Mouse (Mus musculus) frontal cortex, adult 2 months (tissue): ENCODE results near the gene Ccin. TPM values are rescaled to one million over a fixed set of nuclear protein-coding genes. Genes with fewer than 3 reads are reported as not detected.
A peak's percentile ranks its signal among the peaks of the same experiment; 100 is the strongest.

Experiments
- DNase-seq, 2 experiments: peaks; one replicate each; pipeline ENCODE4 v3.0.0; 2022; ENCODE audit warnings: low spot score in 1 of 2; ENCODE audit errors: extremely low spot score in 1 of 2
- polyA plus RNA-seq: library from polyadenylated mRNA; depleted of rRNA; stranded (reverse); fragments of >200 nt; gene quantifications from 2 replicates; pipeline ENCODE4 v1.2.3, GENCODE M21; 2012; rRNA removed

Gene Ccin
- polyA plus RNA-seq, 1 experiment: 0.06 TPM

DNA sequence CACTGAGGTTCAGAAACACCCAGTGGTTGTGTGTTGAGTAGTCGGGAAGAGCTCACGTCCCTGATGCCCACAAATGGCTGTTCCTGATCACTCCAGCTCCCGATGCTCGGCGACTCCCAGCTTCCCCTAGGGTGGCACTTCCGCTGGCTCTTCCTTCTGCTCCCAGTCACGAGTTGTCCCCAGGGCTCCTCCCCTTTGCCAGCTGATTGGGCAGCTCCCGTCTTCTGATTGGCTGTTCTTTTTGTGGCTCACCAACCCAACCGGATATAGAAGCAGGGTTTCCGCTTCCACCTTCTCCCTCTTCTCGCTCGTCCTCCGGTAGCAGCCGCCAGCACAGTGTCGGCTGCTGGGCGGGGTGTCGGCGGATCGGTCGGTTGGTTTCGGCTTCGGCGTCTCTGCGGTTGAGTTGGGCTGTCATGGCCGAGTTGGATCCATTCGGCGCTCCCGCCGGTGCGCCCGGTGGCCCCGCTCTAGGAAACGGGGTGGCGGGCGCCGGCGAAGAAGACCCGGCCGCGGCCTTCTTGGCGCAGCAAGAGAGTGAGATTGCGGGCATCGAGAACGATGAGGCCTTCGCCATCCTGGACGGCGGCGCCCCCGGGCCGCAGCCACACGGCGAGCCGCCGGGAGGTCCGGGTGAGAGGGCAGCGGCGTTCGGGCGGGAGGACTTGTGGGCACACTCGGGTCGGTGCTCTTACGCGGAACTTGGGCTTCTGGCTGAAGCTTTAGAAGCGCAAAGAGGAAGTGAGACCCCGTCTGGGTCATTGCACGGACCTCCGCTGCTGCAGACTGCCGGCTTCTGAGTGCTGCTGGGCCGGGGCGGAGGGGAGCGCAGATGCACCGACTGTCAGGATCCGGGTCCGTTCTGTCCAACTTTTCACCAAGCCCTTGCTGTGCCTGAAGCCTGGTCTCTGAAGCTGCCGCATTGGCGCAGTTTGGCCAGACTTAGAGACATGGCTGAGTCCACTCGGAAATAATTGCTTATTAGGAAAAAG lies 29.4 kb downstream of the Ccin start:
- DNase-seq: peak; percentile 94 to 96

DNA sequence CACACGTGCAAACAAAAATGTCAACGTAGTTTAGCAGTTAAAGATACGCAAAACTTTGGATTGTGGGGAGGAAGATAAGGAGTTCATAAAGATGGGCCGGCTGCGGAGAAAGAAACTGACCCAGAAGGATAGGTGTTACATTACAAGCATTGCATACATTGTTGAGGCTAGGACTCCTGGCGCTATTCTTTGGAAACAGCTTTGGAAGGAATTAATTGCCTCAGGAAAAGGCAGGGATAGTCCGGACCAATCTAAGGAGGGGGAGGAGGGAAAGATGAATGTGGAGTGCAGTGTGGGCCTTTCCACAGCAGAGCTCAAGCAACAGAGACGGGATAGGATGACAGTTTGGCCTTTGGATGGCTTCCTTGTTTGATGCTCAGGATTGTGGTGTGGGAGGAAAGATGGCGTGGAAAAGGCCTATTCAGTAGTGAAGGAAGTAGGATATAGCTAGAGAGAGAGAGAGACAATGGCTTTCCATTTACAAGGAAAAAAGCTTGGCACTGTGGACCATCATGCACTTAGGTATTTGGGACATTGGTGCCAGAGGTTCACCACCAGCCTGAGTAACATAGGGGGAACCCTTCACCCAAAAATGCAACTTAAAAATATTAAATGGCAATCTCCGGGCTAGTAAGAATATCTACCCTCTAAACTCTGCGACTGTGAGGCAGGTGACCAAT lies 30.2 kb downstream of the Ccin start:
- DNase-seq: no peak

DNA sequence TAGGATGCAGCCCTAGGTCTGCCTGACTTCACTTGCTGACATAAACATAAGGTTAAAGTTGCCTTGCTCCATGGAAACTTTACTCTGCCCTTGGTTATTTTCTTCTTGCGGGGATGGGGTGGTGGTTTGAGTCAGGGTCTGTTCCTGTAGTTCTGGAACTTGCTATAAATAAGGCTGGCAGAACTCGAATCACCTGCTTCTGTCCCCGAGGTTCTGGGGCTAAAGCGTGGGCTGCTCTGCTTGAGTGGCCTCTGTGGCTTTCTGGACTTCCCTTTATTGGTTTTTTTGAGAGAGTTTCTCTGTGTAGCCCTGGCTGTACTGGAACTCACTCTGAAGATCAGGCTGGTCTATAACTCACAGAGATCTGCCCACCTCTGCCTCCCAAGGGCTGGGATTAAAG lies 32.8 kb downstream of the Ccin start:
- DNase-seq: no peak

DNA sequence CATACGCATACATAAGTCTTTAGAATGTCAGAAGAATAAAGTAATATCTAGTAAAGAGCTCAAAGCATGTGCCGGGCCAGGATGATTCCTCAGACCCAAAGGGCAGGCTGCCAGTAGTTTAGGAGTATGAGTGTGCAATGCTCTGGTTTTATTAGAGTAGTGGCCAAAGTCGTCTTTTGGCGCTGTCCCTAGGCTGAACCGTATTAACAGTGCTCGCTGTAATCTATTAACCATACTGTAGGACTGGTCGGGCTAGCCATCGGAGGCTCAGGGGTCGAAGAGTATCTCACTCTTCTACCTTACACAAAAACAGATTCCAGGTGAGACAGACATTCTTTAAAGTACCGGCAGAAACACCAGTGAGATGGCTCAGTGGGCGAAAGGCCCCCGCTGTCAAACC lies 33.5 kb downstream of the Ccin start:
- DNase-seq: no peak

DNA sequence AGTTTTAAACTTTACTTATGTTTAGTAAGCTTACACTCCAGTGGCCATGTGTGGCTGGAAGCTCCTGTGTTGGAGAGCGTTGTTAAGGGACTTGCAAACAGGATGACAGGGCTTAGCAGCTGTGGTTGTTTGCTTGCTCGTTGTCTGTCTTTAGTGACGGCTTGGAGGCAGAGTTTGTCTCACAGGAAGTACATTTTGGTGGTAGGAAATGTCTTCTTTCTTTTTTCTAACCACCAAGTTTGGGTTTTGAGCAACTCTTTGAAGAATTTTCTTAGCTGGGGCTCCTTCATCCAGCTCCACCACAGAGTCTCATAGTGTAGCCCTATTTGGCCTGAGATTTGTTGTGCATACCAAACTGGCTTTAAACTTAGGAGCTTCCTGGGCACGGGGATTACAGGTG lies 39.0 kb downstream of the Ccin start:
- no peak for DNase-seq

DNA sequence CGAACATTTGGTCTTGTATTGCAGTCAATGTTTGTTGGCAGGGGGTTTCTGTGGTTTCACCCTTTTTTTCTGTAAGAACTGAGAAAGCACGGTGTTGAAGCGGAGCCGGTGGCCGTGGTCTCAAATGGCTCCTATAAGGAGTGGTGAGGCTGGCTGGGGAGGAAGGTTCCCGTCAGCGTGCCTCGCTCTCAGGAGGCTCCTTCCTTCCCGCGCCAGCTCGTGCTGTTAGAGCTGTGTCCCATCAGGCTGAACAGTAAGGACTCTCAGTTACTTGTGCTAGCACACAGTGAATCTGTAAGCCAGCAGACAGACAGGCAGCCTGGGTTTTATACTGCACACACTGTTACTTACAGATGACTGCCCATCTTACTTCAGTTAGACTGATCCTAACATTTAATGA lies 39.5 kb downstream of the Ccin start:
- no peak for DNase-seq

DNA sequence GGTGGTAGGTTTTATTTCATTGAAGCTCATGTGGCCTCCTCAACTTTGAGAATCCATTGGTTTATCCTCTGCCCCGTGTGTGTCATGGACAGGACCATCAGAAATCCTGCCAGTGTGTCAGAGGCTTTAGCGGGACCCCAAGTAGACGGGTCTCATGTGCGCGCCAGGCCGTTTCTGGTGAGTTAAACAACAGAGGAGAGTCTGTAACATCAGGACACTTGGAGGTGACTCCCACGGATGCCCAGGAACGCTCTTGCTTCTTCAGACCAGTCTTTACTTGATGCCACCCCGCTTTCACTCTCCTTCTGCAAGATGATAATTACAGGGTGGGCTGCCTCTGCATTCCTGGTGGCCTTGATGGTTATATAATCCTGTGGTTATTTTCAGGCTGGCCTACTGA lies 40.4 kb downstream of the Ccin start:
- DNase-seq: no peak

DNA sequence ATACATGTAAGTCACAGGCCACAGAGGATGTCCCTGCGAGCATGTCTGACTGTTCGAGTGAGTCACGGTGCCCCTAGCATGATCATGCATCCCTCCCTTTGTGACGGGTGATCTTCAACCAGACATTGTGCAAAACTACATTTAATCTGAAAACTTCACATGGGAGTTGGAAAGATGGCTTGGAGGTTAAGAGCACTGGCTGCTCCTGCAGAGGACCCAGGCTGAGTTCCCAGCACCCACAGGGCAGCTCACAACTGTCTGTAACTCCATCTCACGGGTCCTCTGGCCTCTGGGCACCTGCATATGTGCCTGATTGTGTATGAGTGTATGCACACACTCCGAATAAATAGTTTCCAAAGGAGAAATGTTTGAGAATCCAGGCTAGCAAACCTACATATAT lies 41.0 kb downstream of the Ccin start:
- DNase-seq: no peak

DNA sequence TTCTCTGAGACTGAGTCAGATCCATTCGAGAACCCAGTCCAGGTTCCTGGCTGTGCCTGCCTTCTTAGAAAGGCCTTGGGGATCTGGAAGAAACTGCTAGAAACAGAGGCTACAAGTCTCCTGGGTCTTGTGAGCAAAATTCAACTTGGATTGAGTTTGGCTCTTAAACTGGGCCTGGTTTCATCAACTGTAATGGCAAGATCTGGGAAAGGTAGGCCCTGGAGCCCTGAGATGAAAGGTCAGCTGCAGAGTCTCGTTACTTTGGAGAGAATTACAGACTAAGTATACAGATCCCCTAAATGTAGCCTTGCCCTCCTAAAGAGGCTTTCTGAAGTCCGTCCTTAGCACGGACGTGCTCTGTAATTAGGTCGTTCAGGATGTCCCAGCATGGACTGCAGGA lies 42.3 kb downstream of the Ccin start:
- no peak for DNase-seq

DNA sequence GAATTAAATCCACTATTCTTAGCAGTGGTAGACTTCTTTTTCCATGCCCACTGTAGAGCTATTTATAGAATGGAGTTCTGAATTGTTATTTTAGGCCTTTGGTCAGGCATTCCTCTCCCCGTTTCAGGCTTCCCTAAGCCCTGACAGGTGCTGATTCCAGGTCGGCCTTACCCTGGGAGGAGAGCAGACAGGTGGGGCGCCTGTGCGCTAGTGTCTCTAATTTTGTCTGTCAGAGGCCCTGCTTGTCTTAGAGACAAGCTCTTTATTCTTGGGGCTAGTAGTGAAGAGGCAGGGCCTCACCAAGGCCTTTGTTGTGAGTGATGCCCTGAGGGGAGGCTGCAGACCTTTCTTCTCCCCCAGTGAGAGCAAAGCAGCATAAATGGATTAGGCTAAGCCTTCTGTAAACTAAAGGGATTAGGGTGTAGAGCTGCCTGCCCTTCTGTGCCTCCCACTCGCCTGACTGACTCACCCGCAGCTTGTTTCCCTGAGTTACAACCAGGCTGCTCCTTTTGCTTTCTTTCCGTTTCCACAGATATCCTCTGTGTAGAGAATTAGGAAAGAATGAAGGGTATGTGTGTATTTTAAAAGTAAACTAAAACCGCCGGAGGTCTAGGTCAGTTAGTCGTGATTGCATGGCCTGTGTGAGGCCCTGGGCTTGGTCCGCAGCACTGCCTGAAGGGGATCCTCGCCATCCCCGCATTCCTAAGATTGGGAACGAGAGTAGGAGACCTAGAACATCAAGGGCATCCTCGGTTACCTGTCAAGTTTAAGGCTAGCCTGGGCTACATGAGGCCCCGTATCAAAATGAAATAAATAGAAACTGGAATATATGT lies 45.2 kb downstream of the Ccin start:
- DNase-seq: peak; percentile 42 to 78

DNA sequence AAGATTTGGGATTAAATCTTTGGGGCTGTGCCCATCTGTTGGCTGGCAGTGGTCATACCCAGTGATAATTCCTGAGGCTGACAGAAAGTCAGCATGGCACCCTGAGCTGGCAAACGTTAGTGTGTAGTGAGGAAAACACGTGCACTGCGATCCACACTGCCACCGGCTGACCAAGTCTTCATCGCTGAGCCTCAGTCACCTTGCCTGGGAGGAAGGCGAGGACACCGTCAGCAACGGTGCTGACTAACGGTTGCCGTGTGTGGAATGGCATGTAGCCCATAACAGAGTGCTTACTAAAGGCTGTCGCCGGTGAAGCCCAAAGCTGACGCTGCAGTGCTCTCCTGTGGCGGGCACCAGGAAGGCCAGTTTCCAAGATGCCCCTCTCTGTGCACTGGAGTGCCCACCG lies 46.4 kb downstream of the Ccin start:
- no peak for DNase-seq

DNA sequence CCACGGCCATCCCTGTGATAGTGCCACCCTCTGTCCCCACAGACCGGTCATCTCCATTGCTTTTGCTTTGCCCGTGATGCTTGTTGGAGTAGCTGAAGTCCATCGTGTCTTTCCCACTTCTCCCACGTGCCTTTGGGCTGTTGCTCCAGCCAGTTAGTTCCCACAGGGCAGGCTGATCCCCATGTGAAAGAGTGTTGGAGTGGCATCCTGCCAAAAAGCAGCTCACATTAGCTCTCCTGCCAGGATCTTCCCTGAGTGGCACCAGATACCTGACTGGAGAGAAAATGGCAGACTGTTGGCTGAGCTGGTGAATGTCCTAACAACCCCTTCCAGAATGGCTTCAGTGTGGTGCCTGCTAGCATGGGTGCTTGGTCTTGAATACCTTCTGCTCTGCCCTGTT lies 48.2 kb downstream of the Ccin start:
- no peak for DNase-seq

Other genes starting within 250 kb of the Ccin start
- gene Olfr159, start 212.5 kb upstream of the Ccin start, polyA plus RNA-seq: not detected in 2 replicates
- not detected in 2 replicates for gene Olfr156, start 159.6 kb upstream of the Ccin start, polyA plus RNA-seq
- gene Olfr157, start 143.3 kb upstream of the Ccin start, polyA plus RNA-seq: not detected in 2 replicates
- gene Olfr155, start 131.9 kb upstream of the Ccin start, polyA plus RNA-seq: 0.08 TPM in 1 of 2 replicates, not detected in the other
- 12.5 and 13.4 TPM in 2 replicates for gene Reck, start 108.0 kb upstream of the Ccin start, polyA plus RNA-seq
- gene Glipr2, start 26.1 kb upstream of the Ccin start, polyA plus RNA-seq: 4.6 and 5.4 TPM in 2 replicates
- gene Clta, start 21.0 kb downstream of the Ccin start, polyA plus RNA-seq: 440 and 454 TPM in 2 replicates
- 18.7 and 20.6 TPM in 2 replicates for gene Gne, start 100.7 kb downstream of the Ccin start, polyA plus RNA-seq